Mouse (Mus musculus) ES-Bruce4 (cell line): ENCODE measurements around the gene Il23a.

Experiments used
- CTCF ChIP-seq: IDR thresholded peaks from one replicate; pipeline ENCODE4 v1.8.1; 2011; ENCODE audit warnings: low read depth, low read length
- POLR2A ChIP-seq: IDR thresholded peaks from one replicate; pipeline ENCODE4 v1.8.1; 2011; ENCODE audit warnings: low read length; ENCODE audit not compliant: insufficient read depth

GRCm38 (mm10) chr10:128281682-128282081 is 16.9 kb downstream of the Il23a start:
- no peak for TF ChIP-seq CTCF
- TF ChIP-seq POLR2A = no peak
